Mouse (Mus musculus): ENCODE measurements around the gene Pde8b. TPM values are rescaled to one million over a fixed set of nuclear protein-coding genes. Genes with fewer than 3 reads are reported as not detected.

Gene Pde8b
- total RNA-seq, 1 experiment: 0.40 TPM

DNA sequence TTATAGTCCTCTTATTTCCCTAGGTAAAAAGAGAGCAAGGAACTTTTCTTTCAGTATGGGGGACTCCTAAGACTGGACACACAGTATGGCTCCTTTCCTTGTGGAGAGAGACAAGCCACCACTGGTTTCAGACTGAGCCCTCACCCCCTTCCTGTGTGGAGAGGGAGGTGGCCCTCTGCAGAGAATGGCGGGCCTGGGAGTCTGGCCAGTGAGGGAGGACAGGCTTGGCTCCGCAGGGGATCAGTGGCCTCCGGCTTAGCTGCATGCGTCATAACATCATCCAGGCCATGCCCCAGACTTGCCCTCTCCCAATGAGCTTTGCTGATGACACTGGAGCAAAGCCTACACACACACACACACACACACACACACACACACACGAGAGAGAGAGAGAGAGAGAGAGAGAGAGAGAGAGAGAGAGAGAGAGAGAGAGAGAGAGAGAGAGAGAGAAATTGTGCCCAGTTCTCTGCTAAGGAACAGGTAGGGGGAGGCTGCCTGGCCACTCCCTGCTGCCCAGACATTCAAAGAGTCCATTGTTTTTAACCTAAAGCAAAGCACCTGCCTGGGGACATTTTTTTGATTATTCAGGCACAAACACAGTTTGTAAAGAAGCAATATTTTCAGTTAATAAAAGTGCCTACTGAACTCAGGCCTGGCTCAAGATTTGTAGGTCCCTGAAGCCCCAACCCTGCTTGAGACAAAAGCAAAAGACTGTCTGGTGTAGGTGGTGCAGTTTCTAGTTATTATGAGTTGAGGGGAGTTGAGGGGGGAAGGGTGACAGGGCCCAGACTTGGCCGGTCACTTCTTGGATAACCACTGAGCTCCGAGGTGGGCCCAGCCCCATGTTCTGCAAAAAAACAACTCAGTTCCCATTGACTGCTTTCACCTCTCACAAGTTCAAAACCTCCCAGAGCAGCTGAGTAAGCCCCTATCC is 31.9 kb upstream of the Pde8b start:
- in situ Hi-C loops (cut with MboI; ENCODE audit: low sequenced_read_pairs in 2 of 2, unreplicated experiment in 2 of 2): no loop called here
- Histone ChIP-seq H3K4me3 (ENCODE audit: insufficient read depth in 1 of 2, low read depth in 1 of 2, low read length in 2 of 2, poor library complexity in 1 of 2, severe bottlenecking in 1 of 2) (no peak overlapping the region), H3K27ac (ENCODE audit: insufficient read depth, low read depth, low read length, poor library complexity, severe bottlenecking) (no peak overlapping the region), H3K4me1 (ENCODE audit: control insufficient read depth in 2 of 2, insufficient read depth in 2 of 2, low read length in 2 of 2, poor library complexity in 1 of 2) (peaks cover 0 to 4% of the 10 kb centered on the region in 2 experiments; a peak in 1 of 4 replicates), H3K9me3 (ENCODE audit: control insufficient read depth, insufficient read depth, low read depth, low read length) (no peaks in the 10 kb centered on the region), H3K36me3 (ENCODE audit: control insufficient read depth, insufficient read depth, low read length, poor library complexity, severe bottlenecking) (no peaks in the 10 kb centered on the region), H3K9ac (ENCODE audit: insufficient read depth, low read depth, low read length, poor library complexity, severe bottlenecking) (no peak overlapping the region)
- no peak for TF ChIP-seq ZNF384 (IDR thresholded peaks at IDR 0.05; ENCODE audit: low read depth, low read length)
- TF ChIP-seq CHD2 (IDR thresholded peaks at IDR 0.05; ENCODE audit: low read depth, low read length): no peak
- no peak for TF ChIP-seq MAFK (IDR thresholded peaks at IDR 0.05; ENCODE audit: insufficient read depth, low read depth, low read length)
- no peak for TF ChIP-seq ZC3H11A (IDR thresholded peaks at IDR 0.05; ENCODE audit: borderline replicate concordance, low read depth, low read length)
- no peak for TF ChIP-seq HCFC1 (IDR thresholded peaks at IDR 0.05; ENCODE audit: borderline replicate concordance, insufficient read depth, low read length)
- no peak for DNase-seq (ENCODE audit: low read depth, low spot score)

DNA sequence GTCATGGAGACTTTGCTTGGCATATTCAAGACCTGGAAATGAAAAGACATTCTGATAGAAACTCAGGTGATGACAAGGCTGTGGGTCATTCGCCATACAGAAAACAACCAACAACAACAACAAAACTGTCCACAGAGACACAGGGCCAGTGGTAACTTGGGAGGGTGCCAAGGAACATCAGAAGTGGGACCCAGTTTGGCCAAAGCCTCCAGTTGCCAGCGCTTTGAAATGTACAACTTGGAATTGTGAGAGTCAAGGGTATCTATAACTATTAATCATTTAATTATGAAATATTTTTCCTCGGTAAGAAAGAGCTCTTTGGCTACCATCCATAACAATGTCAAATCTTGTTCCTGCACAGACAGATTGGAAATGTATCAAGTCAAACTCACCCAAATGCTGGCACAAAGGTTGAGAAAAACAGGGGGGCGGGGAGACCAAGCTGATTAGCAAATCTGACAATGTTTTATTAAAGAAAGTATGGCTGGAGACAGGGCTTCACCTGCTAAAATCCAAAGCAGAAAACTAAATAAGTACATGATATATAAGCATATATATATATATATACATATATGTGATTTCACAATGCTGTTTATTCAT is 28.4 kb upstream of the Pde8b start:
- Histone ChIP-seq H3K4me3 (ENCODE audit: insufficient read depth in 1 of 2, low read depth in 1 of 2, low read length in 2 of 2, poor library complexity in 1 of 2, severe bottlenecking in 1 of 2) (no peak overlapping the region), H3K9ac (ENCODE audit: insufficient read depth, low read depth, low read length, poor library complexity, severe bottlenecking) (no peak overlapping the region), H3K9me3 (ENCODE audit: control insufficient read depth, insufficient read depth, low read depth, low read length) (no peaks in the 10 kb centered on the region), H3K27ac (ENCODE audit: insufficient read depth, low read depth, low read length, poor library complexity, severe bottlenecking) (no peak overlapping the region), H3K4me1 (ENCODE audit: control insufficient read depth in 2 of 2, insufficient read depth in 2 of 2, low read length in 2 of 2, poor library complexity in 1 of 2) (peaks cover 0 to 4% of the 10 kb centered on the region in 2 experiments; a peak in 1 of 4 replicates), H3K36me3 (ENCODE audit: control insufficient read depth, insufficient read depth, low read length, poor library complexity, severe bottlenecking) (no peaks in the 10 kb centered on the region)
- TF ChIP-seq MAFK (IDR thresholded peaks at IDR 0.05; ENCODE audit: insufficient read depth, low read depth, low read length): no peak
- no peak for TF ChIP-seq HCFC1 (IDR thresholded peaks at IDR 0.05; ENCODE audit: borderline replicate concordance, insufficient read depth, low read length)
- TF ChIP-seq ZC3H11A (IDR thresholded peaks at IDR 0.05; ENCODE audit: borderline replicate concordance, low read depth, low read length): no peak
- TF ChIP-seq CHD2 (IDR thresholded peaks at IDR 0.05; ENCODE audit: low read depth, low read length): no peak
- no peak for TF ChIP-seq ZNF384 (IDR thresholded peaks at IDR 0.05; ENCODE audit: low read depth, low read length)
- in situ Hi-C loops (cut with MboI; ENCODE audit: low sequenced_read_pairs in 2 of 2, unreplicated experiment in 2 of 2): no loop called here
- no peak for DNase-seq (ENCODE audit: low read depth, low spot score)

DNA sequence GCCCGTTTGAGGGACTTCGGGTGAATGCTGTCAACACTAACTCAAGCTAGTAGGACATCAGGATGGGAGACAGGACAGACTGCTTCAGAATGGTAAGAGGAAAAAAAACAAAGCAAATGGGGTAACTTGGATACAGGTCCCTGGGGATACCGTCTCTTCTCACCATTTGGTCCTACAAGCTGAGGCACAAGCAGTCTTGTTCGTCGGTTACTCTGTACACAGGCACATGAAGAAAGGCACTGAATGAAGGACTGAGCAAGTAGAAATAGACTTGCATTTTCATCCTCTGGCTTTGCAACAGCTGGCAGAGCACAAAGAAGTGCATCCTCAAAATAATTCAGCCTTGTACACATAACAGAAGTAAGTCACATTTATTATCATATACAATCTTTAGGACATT is 14.6 kb upstream of the Pde8b start:
- Histone ChIP-seq H3K4me1 (ENCODE audit: control insufficient read depth in 2 of 2, insufficient read depth in 2 of 2, low read length in 2 of 2, poor library complexity in 1 of 2) (no peaks in the 10 kb centered on the region), H3K4me3 (ENCODE audit: insufficient read depth in 1 of 2, low read depth in 1 of 2, low read length in 2 of 2, poor library complexity in 1 of 2, severe bottlenecking in 1 of 2) (no peak overlapping the region), H3K36me3 (ENCODE audit: control insufficient read depth, insufficient read depth, low read length, poor library complexity, severe bottlenecking) (no peaks in the 10 kb centered on the region), H3K27ac (ENCODE audit: insufficient read depth, low read depth, low read length, poor library complexity, severe bottlenecking) (no peak overlapping the region), H3K9ac (ENCODE audit: insufficient read depth, low read depth, low read length, poor library complexity, severe bottlenecking) (no peak overlapping the region), H3K9me3 (ENCODE audit: control insufficient read depth, insufficient read depth, low read depth, low read length) (no peaks in the 10 kb centered on the region)
- no peak for DNase-seq (ENCODE audit: low read depth, low spot score)
- no peak for TF ChIP-seq ZNF384 (IDR thresholded peaks at IDR 0.05; ENCODE audit: low read depth, low read length)
- TF ChIP-seq ZC3H11A (IDR thresholded peaks at IDR 0.05; ENCODE audit: borderline replicate concordance, low read depth, low read length): no peak
- no peak for TF ChIP-seq HCFC1 (IDR thresholded peaks at IDR 0.05; ENCODE audit: borderline replicate concordance, insufficient read depth, low read length)
- no peak for TF ChIP-seq MAFK (IDR thresholded peaks at IDR 0.05; ENCODE audit: insufficient read depth, low read depth, low read length)
- no peak for TF ChIP-seq CHD2 (IDR thresholded peaks at IDR 0.05; ENCODE audit: low read depth, low read length)
- in situ Hi-C loops (cut with MboI; ENCODE audit: low sequenced_read_pairs in 2 of 2, unreplicated experiment in 2 of 2): no loop called here

DNA sequence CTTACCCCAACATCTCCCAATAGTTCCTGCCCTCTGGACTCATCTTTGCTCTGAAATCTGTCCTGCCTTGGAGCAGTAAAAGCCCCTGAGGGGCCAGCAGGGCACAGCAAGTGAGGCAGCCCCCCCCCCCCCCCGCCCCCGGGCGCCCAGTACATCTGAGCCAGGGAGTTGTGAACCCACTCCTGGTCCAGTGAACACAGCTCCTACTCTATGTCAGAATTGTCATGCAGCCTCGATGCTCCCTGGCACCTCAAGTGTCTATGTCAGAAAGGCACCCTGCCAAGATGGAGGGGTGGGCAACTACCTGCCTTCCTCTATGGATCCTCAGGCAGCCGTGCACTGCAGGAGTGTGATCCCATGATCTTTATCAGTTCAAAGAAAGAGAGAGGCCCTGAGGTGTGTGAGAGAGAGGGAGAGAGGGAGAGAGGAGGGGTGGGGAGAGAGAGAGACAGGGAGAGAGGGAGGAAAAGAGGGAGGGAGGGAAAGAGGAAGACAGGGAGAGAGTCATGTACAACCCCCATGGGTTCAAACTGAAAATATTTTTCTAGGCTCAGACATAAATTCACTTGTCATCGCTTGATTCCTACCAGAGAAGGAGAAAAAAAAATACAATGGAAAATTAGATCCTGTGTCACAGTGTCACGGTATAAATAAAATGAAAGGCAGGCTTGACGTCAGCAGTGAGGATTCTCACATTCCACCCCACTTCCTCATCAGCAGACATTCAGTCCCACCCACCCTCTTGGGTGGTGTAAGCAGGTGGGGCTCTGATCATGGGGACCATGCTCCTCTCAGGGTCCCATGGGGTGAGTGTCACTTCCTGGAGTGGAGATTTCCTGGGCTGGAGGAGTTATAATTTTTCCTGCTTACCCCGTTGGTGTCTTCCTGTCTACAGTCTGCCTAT is 11.0 kb upstream of the Pde8b start:
- Histone ChIP-seq H3K27ac (ENCODE audit: insufficient read depth, low read depth, low read length, poor library complexity, severe bottlenecking) (no peak overlapping the region), H3K4me1 (ENCODE audit: control insufficient read depth in 2 of 2, insufficient read depth in 2 of 2, low read length in 2 of 2, poor library complexity in 1 of 2) (no peaks in the 10 kb centered on the region; a peak in 1 of 4 replicates), H3K4me3 (ENCODE audit: insufficient read depth in 1 of 2, low read depth in 1 of 2, low read length in 2 of 2, poor library complexity in 1 of 2, severe bottlenecking in 1 of 2) (no peak overlapping the region), H3K36me3 (ENCODE audit: control insufficient read depth, insufficient read depth, low read length, poor library complexity, severe bottlenecking) (no peaks in the 10 kb centered on the region), H3K9me3 (ENCODE audit: control insufficient read depth, insufficient read depth, low read depth, low read length) (no peaks in the 10 kb centered on the region), H3K9ac (ENCODE audit: insufficient read depth, low read depth, low read length, poor library complexity, severe bottlenecking) (no peak overlapping the region)
- in situ Hi-C loops (cut with MboI; ENCODE audit: low sequenced_read_pairs in 2 of 2, unreplicated experiment in 2 of 2): no loop called here
- no peak for TF ChIP-seq MAFK (IDR thresholded peaks at IDR 0.05; ENCODE audit: insufficient read depth, low read depth, low read length)
- TF ChIP-seq HCFC1 (IDR thresholded peaks at IDR 0.05; ENCODE audit: borderline replicate concordance, insufficient read depth, low read length): no peak
- TF ChIP-seq CHD2 (IDR thresholded peaks at IDR 0.05; ENCODE audit: low read depth, low read length): no peak
- no peak for TF ChIP-seq ZC3H11A (IDR thresholded peaks at IDR 0.05; ENCODE audit: borderline replicate concordance, low read depth, low read length)
- TF ChIP-seq ZNF384 (IDR thresholded peaks at IDR 0.05; ENCODE audit: low read depth, low read length): no peak
- DNase-seq (ENCODE audit: low read depth, low spot score): no peak
